Mouse (Mus musculus): ENCODE results near the gene Podxl2. TPM values are rescaled to one million over a fixed set of nuclear protein-coding genes. Genes with fewer than 3 reads are reported as not detected.

Gene Podxl2
- 95.8 and 100.0 TPM in 2 replicates for polyA plus RNA-seq (2012; rRNA removed)

DNA sequence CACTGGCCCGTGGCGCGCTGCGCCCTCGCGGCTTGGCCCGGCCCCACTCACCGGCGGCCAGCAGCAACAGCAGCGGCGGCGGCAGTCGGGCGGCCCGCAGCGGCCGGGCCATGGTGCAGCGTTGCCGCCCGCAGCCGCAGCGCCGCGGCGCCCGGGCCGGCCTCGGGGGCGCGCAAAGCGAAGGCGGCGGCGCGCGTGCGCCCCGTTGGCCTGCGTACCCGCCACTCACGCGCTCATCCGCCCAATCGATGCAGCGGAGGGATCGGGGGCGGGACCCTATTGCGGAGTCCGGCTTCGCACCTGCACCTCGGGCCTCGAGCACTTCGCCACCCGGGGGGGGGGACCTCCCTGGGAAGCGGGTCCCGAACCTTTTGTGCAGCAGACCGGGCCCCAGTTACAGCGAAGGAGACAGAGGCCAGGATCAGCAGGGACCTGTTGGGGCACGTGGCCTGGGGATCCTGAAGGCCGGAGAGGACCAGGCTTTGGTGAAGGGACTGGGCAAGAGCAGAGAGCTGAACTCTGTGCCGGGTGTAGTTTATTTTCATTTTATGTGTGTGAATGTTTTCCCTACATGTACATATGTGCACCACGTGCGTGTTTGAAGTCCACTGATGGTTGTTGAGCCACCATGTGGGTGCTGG, at the start of gene Podxl2:
Gene Podxl2 (minus strand): TSS at position 177 of the 641 bp plus-strand sequence.
- H3K27me3 ChIP-seq (ENCODE audit: control insufficient read depth, insufficient read depth, low read length) = peaks cover 3% of the 10 kb centered on the region; the same call in 1 of the 2 replicates
- no peak within 1 kb of the TSS for H3K27ac ChIP-seq (ENCODE audit: control insufficient read depth, insufficient read depth, low read length)
- WGBS = 12% methylated on average over 63 of the region's 63 CpGs
- peak within 1 kb of the TSS; percentile 51 for H3K4me3 ChIP-seq (ENCODE audit: control insufficient read depth, insufficient read depth, low read length)
- peaks cover 22% of the 10 kb centered on the region for H3K4me1 ChIP-seq (replicated peaks; ENCODE audit: control insufficient read depth, insufficient read depth, low read length)
- H3K36me3 ChIP-seq (ENCODE audit: control insufficient read depth, insufficient read depth, low read length) = no peaks in the 10 kb centered on the region
- TF ChIP-seq POLR2A (IDR thresholded peaks at IDR 0.05; ENCODE audit: control insufficient read depth, extremely low read depth, insufficient read depth, low read length, poor library complexity) (no peak), CTCF (IDR thresholded peaks at IDR 0.05; ENCODE audit: borderline replicate concordance, control insufficient read depth, extremely low read depth, insufficient read depth, low read length, poor library complexity) (no peak)
- DNase-seq = peak; percentile 72

DNA sequence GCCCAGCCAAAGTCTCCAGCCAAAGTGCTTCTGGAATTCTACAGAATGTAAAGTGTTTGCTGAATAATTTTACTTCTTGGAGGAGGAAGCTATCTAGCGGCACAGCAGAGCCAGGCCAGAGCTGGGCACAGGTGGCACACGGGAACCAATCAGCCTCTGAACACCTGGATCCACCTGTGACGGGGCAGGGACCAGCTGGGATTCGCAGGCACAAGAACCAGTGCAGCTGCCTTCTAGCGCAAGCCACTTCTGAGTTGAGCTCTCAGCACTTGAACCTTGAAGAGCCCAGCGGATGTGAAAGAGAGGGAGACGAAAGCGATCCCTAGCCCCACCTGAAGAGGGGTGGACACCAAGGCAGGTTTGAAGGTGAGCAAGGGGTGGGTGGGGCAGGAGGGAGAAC, 44.0 kb upstream of the Podxl2 start:
- Histone ChIP-seq H3K4me3 (ENCODE audit: control insufficient read depth, insufficient read depth, low read length) (no peak overlapping the region), H3K36me3 (ENCODE audit: control insufficient read depth, insufficient read depth, low read length) (no peaks in the 10 kb centered on the region), H3K27me3 (ENCODE audit: control insufficient read depth, insufficient read depth, low read length) (no peaks in the 10 kb centered on the region), H3K27ac (ENCODE audit: control insufficient read depth, insufficient read depth, low read length) (no peak overlapping the region), H3K4me1 (replicated peaks; ENCODE audit: control insufficient read depth, insufficient read depth, low read length) (peaks cover under 1% of the 10 kb centered on the region; the same call in 1 of the 2 replicates)
- 93% methylated on average over 8 of the region's 8 CpGs for WGBS
- TF ChIP-seq CTCF (IDR thresholded peaks at IDR 0.05; ENCODE audit: borderline replicate concordance, control insufficient read depth, extremely low read depth, insufficient read depth, low read length, poor library complexity) (no peak), POLR2A (IDR thresholded peaks at IDR 0.05; ENCODE audit: control insufficient read depth, extremely low read depth, insufficient read depth, low read length, poor library complexity) (no peak)
- DNase-seq = no peak

DNA sequence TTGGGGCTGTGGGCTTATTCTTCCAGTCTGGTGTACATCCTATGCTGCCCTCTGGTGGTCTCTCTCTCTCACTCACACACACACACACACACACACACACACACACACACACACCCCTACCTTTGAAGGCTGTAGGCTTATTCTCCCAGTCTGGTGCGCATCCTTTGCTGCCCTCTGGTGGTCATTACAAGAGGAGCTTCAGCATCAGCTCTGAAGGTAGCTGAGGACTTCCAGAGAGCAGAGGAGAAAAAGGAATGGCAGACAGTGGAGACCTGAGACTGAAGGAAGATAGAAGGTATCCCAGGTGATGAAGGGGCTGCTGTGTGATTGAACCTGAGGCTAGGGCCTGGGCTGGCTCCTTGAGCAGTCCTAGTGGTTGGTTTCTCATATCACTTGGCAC, 41.3 kb upstream of the Podxl2 start:
- H3K36me3 ChIP-seq (ENCODE audit: control insufficient read depth, insufficient read depth, low read length) = no peaks in the 10 kb centered on the region
- DNase-seq = peak; percentile 57
- no peaks in the 10 kb centered on the region for H3K27me3 ChIP-seq (ENCODE audit: control insufficient read depth, insufficient read depth, low read length)
- WGBS = 67% methylated on average over 1 of the region's 1 CpGs
- TF ChIP-seq POLR2A (IDR thresholded peaks at IDR 0.05; ENCODE audit: control insufficient read depth, extremely low read depth, insufficient read depth, low read length, poor library complexity) = no peak
- TF ChIP-seq CTCF (IDR thresholded peaks at IDR 0.05; ENCODE audit: borderline replicate concordance, control insufficient read depth, extremely low read depth, insufficient read depth, low read length, poor library complexity) = peak; percentile 73; the same call in 1 of the 2 replicates
- H3K4me1 ChIP-seq (replicated peaks; ENCODE audit: control insufficient read depth, insufficient read depth, low read length) = no peaks in the 10 kb centered on the region
- no peak overlapping the region for H3K4me3 ChIP-seq (ENCODE audit: control insufficient read depth, insufficient read depth, low read length)
- no peak overlapping the region for H3K27ac ChIP-seq (ENCODE audit: control insufficient read depth, insufficient read depth, low read length)

DNA sequence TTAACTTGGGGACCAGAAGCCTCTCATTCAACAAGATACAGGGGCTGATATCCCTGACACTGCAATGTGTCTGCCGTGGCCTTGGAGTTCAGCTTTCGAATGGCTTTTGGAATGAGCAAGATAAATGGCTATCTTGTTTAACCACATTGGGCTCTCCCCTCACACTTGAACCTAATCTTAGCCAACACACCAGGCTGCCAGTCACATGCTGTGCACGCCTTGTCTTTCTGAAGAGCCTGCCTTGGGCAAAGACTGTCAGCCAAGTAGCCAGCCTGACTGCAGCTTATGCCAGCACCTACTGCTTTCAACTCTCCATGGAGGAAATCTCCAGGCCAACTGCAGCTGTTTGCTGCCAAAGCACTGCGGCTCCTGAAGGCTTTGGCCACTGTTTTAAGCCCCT, 40.7 kb upstream of the Podxl2 start:
- TF ChIP-seq CTCF (IDR thresholded peaks at IDR 0.05; ENCODE audit: borderline replicate concordance, control insufficient read depth, extremely low read depth, insufficient read depth, low read length, poor library complexity) (no peak), POLR2A (IDR thresholded peaks at IDR 0.05; ENCODE audit: control insufficient read depth, extremely low read depth, insufficient read depth, low read length, poor library complexity) (no peak)
- no peak for DNase-seq
- WGBS = 95% methylated on average over 4 of the region's 4 CpGs
- H3K36me3 ChIP-seq (ENCODE audit: control insufficient read depth, insufficient read depth, low read length) = no peaks in the 10 kb centered on the region
- no peak overlapping the region for H3K27ac ChIP-seq (ENCODE audit: control insufficient read depth, insufficient read depth, low read length)
- no peaks in the 10 kb centered on the region for H3K4me1 ChIP-seq (replicated peaks; ENCODE audit: control insufficient read depth, insufficient read depth, low read length)
- no peak overlapping the region for H3K4me3 ChIP-seq (ENCODE audit: control insufficient read depth, insufficient read depth, low read length)
- no peaks in the 10 kb centered on the region for H3K27me3 ChIP-seq (ENCODE audit: control insufficient read depth, insufficient read depth, low read length)

DNA sequence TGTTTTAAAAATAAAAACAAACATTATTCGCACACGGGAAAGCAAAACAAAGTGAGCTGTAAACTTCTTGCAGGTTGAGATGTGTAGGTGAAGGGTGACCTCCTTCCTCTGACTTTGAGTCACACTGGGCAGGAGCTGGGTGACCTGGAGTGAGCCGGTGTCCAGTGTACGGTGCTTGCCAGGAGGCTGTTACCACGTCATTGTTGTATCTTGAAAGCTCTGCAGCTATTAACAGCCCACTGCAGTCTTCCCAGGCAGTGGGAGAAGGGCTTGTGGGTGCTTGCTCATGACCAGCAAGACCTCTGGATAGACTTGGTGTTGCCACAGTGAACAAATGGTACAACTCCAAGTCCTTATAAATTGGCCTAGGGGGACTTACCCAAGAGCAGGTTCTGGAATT, 40.0 kb upstream of the Podxl2 start:
- Histone ChIP-seq H3K27me3 (ENCODE audit: control insufficient read depth, insufficient read depth, low read length) (no peaks in the 10 kb centered on the region), H3K4me1 (replicated peaks; ENCODE audit: control insufficient read depth, insufficient read depth, low read length) (no peaks in the 10 kb centered on the region), H3K4me3 (ENCODE audit: control insufficient read depth, insufficient read depth, low read length) (no peak overlapping the region), H3K27ac (ENCODE audit: control insufficient read depth, insufficient read depth, low read length) (no peak overlapping the region), H3K36me3 (ENCODE audit: control insufficient read depth, insufficient read depth, low read length) (no peaks in the 10 kb centered on the region)
- 92% methylated on average over 5 of the region's 5 CpGs for WGBS
- TF ChIP-seq CTCF (IDR thresholded peaks at IDR 0.05; ENCODE audit: borderline replicate concordance, control insufficient read depth, extremely low read depth, insufficient read depth, low read length, poor library complexity) (no peak), POLR2A (IDR thresholded peaks at IDR 0.05; ENCODE audit: control insufficient read depth, extremely low read depth, insufficient read depth, low read length, poor library complexity) (no peak)
- no peak for DNase-seq

DNA sequence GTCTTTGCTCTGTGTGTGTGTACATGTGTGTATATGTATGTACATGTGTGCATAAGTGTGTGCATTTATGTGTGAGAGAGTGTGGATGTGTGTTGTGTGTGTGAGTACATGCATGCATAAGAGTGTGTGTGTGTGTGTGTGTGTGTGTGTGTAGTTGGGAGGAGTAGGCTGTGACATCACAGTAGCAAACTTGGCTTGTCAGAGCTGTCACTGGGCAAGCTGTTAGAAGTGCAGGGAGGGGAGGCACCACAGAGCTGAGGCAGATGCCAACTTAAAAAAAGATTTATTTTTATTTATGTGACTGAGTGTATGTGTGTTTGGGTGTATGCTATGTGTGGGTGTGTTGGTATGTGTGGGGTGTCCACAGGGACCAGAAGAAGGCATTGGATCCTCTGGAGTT, 38.6 kb upstream of the Podxl2 start:
- TF ChIP-seq POLR2A (IDR thresholded peaks at IDR 0.05; ENCODE audit: control insufficient read depth, extremely low read depth, insufficient read depth, low read length, poor library complexity) = no peak
- no peak for TF ChIP-seq CTCF (IDR thresholded peaks at IDR 0.05; ENCODE audit: borderline replicate concordance, control insufficient read depth, extremely low read depth, insufficient read depth, low read length, poor library complexity)
- no peak for DNase-seq
- Histone ChIP-seq H3K36me3 (ENCODE audit: control insufficient read depth, insufficient read depth, low read length) (no peaks in the 10 kb centered on the region), H3K27ac (ENCODE audit: control insufficient read depth, insufficient read depth, low read length) (no peak overlapping the region), H3K4me1 (replicated peaks; ENCODE audit: control insufficient read depth, insufficient read depth, low read length) (peaks cover 10% of the 10 kb centered on the region), H3K4me3 (ENCODE audit: control insufficient read depth, insufficient read depth, low read length) (no peak overlapping the region), H3K27me3 (ENCODE audit: control insufficient read depth, insufficient read depth, low read length) (no peaks in the 10 kb centered on the region)

DNA sequence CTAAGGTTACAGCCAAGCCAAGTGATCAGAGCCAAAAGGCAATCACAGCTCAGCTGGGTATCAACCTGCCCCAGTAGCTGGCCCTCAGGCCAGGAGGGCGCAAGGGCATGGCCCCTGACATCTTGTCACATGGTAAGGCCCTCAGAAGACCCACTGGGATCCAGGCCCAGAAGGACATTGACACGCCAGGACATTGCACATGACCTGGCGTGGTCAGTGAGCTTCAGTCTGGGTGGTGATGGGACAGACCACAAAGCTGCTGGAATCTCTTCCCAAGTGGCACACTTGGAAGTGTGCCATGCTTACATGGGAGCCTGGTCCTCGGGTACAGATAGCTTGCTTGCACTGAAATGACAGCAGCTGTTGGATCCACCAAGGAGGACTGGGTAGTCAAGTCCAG, 38.2 kb upstream of the Podxl2 start:
- TF ChIP-seq CTCF (IDR thresholded peaks at IDR 0.05; ENCODE audit: borderline replicate concordance, control insufficient read depth, extremely low read depth, insufficient read depth, low read length, poor library complexity) (no peak), POLR2A (IDR thresholded peaks at IDR 0.05; ENCODE audit: control insufficient read depth, extremely low read depth, insufficient read depth, low read length, poor library complexity) (no peak)
- peaks cover 10% of the 10 kb centered on the region for H3K4me1 ChIP-seq (replicated peaks; ENCODE audit: control insufficient read depth, insufficient read depth, low read length)
- no peak overlapping the region for H3K4me3 ChIP-seq (ENCODE audit: control insufficient read depth, insufficient read depth, low read length)
- no peaks in the 10 kb centered on the region for H3K27me3 ChIP-seq (ENCODE audit: control insufficient read depth, insufficient read depth, low read length)
- 95% methylated on average over 4 of the region's 4 CpGs for WGBS
- DNase-seq = no peak
- H3K27ac ChIP-seq (ENCODE audit: control insufficient read depth, insufficient read depth, low read length) = no peak overlapping the region
- H3K36me3 ChIP-seq (ENCODE audit: control insufficient read depth, insufficient read depth, low read length) = no peaks in the 10 kb centered on the region

All from thymus, adult 2 months (tissue).